Mouse (Mus musculus): ENCODE results near the gene Il11ra1. TPM values are rescaled to one million over a fixed set of nuclear protein-coding genes. Genes with fewer than 3 reads are reported as not detected.
"Not testable (repeated sequence)": the region's sequence is repeated elsewhere in the genome, so short reads cannot be mapped to it uniquely, and the experiment has no call there.

Il11ra1 gene
- total RNA-seq, 2 experiments from 2014 or later: 35.8 to 43.8 TPM

GRCm38 (mm10) chr4:41762099-41762687 lies 62.4 kb downstream of the Il11ra1 start:
- intact Hi-C loops (cut with DNase I): no loop called here
- no peak for DNase-seq (ENCODE audit: low spot score in 2 of 2)

GRCm38 (mm10) chr4:41762688-41763114 lies 62.9 kb downstream of the Il11ra1 start:
- intact Hi-C loops (cut with DNase I): not testable (repeated sequence)
- peak in 1 of 2 experiments; percentile 60 for DNase-seq (ENCODE audit: low spot score in 2 of 2)

DNA sequence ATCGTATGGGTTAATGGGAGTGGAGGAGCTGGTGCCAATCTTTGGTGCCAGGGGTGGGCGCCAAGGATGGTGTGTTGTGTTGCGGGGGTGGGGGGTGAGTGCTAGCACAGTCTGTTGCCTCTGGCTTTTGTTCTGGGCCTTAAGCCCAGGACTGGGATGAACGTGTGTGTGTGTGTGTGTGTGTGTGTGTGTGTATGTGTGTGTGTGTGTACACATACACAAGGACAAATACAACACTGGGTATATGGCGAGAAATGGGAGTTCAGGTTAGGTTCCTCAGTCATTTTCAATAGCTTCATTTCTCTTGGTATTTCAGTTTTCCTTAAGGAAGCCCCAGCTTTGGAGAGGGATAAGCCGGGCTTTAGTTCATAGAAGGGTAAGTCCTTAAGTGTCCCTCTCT lies 63.4 kb downstream of the Il11ra1 start:
- DNase-seq (ENCODE audit: low spot score in 2 of 2); intact Hi-C loops (cut with DNase I): not testable (repeated sequence)

DNA sequence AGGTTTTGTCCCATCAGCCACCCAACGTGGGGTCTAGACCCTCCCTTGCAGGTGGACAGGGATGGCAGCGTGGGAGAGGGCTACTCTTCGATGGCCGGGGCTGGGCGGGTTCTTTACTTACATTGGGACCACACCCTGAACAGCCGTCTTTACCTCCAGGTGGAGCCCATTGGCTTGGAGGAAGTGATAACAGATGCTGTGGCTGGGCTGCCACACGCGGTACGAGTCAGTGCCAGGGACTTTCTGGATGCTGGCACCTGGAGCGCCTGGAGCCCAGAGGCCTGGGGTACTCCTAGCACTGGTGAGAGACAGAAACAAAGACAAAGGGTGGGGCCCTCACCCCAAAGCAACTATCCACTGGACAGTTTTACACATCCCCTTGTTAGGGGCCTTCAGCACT lies 67.5 kb downstream of the Il11ra1 start:
- intact Hi-C loops (cut with DNase I): not testable (repeated sequence)

GRCm38 (mm10) chr4:41772946-41773345 lies 73.2 kb downstream of the Il11ra1 start:
- intact Hi-C loops (cut with DNase I); DNase-seq (ENCODE audit: low spot score in 2 of 2): not testable (repeated sequence)

More for the DNA sequence above, 67.5 kb downstream of the Il11ra1 start:
- not testable (repeated sequence) for DNase-seq (ENCODE audit: low spot score in 2 of 2)

- intact Hi-C loops (cut with DNase I); DNase-seq (ENCODE audit: low spot score in 2 of 2): not testable (repeated sequence)
Measured at GRCm38 (mm10) chr4:41773502-41773901, 73.7 kb downstream of the Il11ra1 start.

GRCm38 (mm10) chr4:41774002-41774401 lies 74.2 kb downstream of the Il11ra1 start, which contains the start of gene Ccl27a:
Gene Ccl27a (minus strand): TSS chr4:41774247.
- peak; percentile 69 to 91 for DNase-seq (ENCODE audit: low spot score in 2 of 2)
- intact Hi-C loops (cut with DNase I): not testable (repeated sequence)

- intact Hi-C loops (cut with DNase I); DNase-seq (ENCODE audit: low spot score in 2 of 2): not testable (repeated sequence)
Measured at GRCm38 (mm10) chr4:41774506-41774905, 74.7 kb downstream of the Il11ra1 start.

DNA sequence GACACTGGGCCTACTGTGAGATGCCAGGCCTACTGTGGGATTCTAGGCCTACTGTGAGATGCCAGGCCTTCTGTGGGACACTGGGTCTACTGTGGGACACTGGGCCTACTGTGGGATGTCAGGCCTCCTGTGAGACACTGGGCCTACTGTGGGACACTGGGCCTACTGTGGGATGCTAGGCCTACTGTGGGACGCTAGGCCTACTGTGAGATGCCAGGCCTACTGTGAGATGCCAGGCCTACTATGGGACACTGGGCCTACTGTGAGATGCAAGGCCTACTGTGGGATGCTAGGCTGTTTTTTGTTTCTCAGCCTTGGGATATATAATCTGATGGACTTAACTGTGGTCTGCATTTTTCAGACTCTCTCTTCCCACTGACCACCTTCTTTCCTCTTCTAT lies 76.1 kb downstream of the Il11ra1 start:
- intact Hi-C loops (cut with DNase I); DNase-seq (ENCODE audit: low spot score in 2 of 2): not testable (repeated sequence)

GRCm38 (mm10) chr4:41781271-41781670 lies 81.5 kb downstream of the Il11ra1 start:
- DNase-seq (ENCODE audit: low spot score in 2 of 2); intact Hi-C loops (cut with DNase I): not testable (repeated sequence)

DNA sequence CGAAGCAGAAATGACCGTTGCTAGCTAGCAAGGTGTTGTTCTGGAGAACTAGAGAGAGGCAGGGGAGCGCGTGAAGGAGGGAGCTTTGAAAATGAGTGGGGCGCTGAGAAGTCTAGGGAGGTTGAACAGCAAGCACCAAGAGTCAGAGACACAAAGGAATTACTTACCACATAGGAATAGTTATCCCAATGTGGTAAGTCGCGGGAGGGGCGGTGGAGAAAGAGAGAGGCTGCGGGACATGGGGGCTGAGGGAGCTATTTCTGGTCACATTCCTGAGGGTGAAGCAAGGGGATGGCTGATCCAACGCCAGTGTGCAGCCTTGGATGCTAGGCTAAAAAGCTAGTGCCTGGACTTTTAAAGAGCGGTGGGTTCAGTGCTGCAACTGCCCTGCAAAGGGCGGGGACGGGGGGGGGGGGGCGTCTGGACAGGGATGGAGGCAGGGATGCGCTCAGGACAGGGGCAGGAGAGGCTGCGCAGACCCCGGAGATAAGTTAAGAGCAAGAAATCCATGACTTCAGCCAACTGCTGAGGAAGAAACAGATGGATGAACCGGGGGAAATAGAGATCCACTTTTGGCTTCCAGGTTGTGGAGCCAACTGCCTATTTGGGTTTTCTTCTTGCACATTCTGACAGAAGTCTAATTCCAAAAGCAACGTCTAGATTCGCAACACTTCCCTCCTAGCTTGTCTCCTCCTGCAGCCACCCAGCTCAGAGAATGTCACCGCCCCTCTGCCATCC lies 82.1 kb downstream of the Il11ra1 start:
- intact Hi-C loops (cut with DNase I): not testable (repeated sequence)
- DNase-seq (ENCODE audit: low spot score in 2 of 2): peak in 1 of 2 experiments; percentile 89

DNA sequence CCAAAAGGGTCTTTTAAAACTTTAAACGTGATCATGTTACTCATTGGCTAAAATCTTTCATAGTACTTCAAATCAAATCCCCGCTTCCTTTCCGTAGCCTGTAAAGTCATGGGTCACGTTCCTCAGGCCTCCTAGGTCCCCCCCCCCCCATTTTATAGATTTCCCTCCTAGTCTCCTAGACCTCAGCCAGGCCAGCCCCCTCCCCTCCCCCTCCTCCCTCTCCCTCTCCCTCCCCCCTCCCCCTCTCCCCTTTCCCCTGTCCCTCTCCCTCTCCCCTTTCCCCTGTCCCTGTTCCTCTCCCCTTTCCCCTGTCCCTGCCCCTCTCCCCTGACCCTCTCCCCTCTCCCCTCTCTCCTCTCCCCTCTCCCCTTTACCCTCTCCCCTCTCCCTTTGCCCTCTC lies 82.9 kb downstream of the Il11ra1 start:
- not testable (repeated sequence) for DNase-seq (ENCODE audit: low spot score in 2 of 2)

DNA sequence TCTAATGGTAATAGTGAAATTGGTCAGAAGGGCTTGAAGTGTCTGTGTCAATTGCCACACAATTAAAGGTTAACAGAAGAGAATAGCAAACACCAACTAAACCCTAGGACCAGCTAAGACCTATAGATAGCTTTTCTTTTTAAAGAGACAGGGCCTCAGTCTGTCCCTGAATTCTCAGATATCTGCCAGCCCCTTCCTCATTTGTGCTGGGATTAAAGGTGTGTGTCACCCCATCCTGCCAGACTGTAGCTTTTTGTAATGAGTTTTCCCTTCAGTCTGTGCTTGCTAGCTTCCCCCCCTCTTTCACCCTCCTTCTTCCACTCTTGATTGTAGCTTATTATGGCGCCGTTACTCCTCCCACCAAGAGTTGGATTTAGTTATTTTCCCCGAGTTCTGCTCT lies 83.4 kb downstream of the Il11ra1 start:
- DNase-seq (ENCODE audit: low spot score in 2 of 2); intact Hi-C loops (cut with DNase I): not testable (repeated sequence)

More for the DNA sequence above, 82.9 kb downstream of the Il11ra1 start:
- intact Hi-C loops (cut with DNase I): not testable (repeated sequence)

Other genes with a start within 250 kb of the Il11ra1 start
- 1 to 10 TPM; 1.0 to 1.1 TPM for gene Kif24, start 235.1 kb upstream of the Il11ra1 start, total RNA-seq (2021)
- 10 to 100 TPM; 24.7 to 26.4 TPM for gene Nudt2, start 234.8 kb upstream of the Il11ra1 start, total RNA-seq (2021)
- gene AI464131, start 196.9 kb upstream of the Il11ra1 start, total RNA-seq (2021): 10 to 100 TPM; 31.6 to 36.9 TPM
- 1 to 10 TPM; 3.9 to 5.8 TPM for gene 1110017D15Rik, start 182.7 kb upstream of the Il11ra1 start, total RNA-seq (2021)
- gene Fam219a, start 130.5 kb upstream of the Il11ra1 start, total RNA-seq (2021): 100 to 1,000 TPM; 203 to 209 TPM
- 1 to 10 TPM; 7.2 to 8.0 TPM for gene Dnaic1, start 130.2 kb upstream of the Il11ra1 start, total RNA-seq (2021)
- gene Enho, start 59.7 kb upstream of the Il11ra1 start, total RNA-seq (2021): 10 to 100 TPM; 54.4 to 63.0 TPM
- gene Cntfr, start 2.9 kb upstream of the Il11ra1 start, total RNA-seq (2021): 100 to 1,000 TPM in 1 of 2 experiments, 10 to 100 TPM in 1; 98.9 to 109 TPM
- 10 to 100 TPM; 26.8 to 31.3 TPM for gene Rpp25l, start 13.5 kb downstream of the Il11ra1 start, total RNA-seq (2021)
- 100 to 1,000 TPM; 174 to 191 TPM for gene Dctn3, start 23.2 kb downstream of the Il11ra1 start, total RNA-seq (2021)
- gene Arid3c, start 31.2 kb downstream of the Il11ra1 start, total RNA-seq (2021): under 1 TPM in 1 of 2 experiments, not detected in 1; 0.43 TPM
- gene Galt, start 55.2 kb downstream of the Il11ra1 start, total RNA-seq (2021): 100 to 1,000 TPM in 1 of 2 experiments, 10 to 100 TPM in 1; 93.2 to 103 TPM
- gene Sigmar1, start 56.2 kb downstream of the Il11ra1 start, total RNA-seq (2021): 10 to 100 TPM; 60.0 to 66.5 TPM
- 100 to 1,000 TPM; 261 to 267 TPM for gene Ccl27a, start 74.3 kb downstream of the Il11ra1 start, total RNA-seq (2021)
- not detected for gene Gm21541, start 203.6 kb downstream of the Il11ra1 start, total RNA-seq (2021)
- gene Gm20878, start 241.6 kb downstream of the Il11ra1 start, total RNA-seq (2021): 10 to 100 TPM; 48.2 to 53.7 TPM

All from left cerebral cortex, postnatal 25 days (tissue).